Mouse (Mus musculus) kidney, adult 2 months (tissue): Measurements from ENCODE around the gene Gpr1. TPM values are rescaled to one million over a fixed set of nuclear protein-coding genes. Genes with fewer than 3 reads are reported as not detected.

Experiments
- DNase-seq: peaks from one replicate; pipeline ENCODE4 v3.0.0; 2021
- H3K27ac ChIP-seq: fragments of 200-500 bp; 2 replicates; pipeline ENCODE4 v1.5.1; 2012; ENCODE audit warnings: low read depth, low read length, control low read depth, inconsistent platforms; ENCODE audit not compliant: insufficient read depth
- H3K27me3 ChIP-seq: fragments of 200-500 bp; replicated peaks from 2 replicates; pipeline ENCODE4 v1.6.1; 2012; ENCODE audit warnings: mild to moderate bottlenecking, moderate library complexity, low read length, inconsistent platforms; ENCODE audit not compliant: control insufficient read depth, insufficient read depth
- H3K36me3 ChIP-seq: fragments of 200-500 bp; 2 replicates; pipeline ENCODE4 v1.6.1; 2012; ENCODE audit warnings: mild to moderate bottlenecking, moderate library complexity, low read length, inconsistent platforms; ENCODE audit not compliant: control insufficient read depth, insufficient read depth
- H3K4me1 ChIP-seq: fragments of 200-500 bp; 2 replicates; pipeline ENCODE4 v1.6.1; 2011; ENCODE audit warnings: low read length; ENCODE audit not compliant: control insufficient read depth, insufficient read depth
- H3K4me3 ChIP-seq: fragments of 200-500 bp; 2 replicates; pipeline ENCODE4 v1.5.1; 2011; ENCODE audit warnings: mild to moderate bottlenecking, low read depth, low read length, control low read depth; ENCODE audit not compliant: insufficient read depth
- CTCF ChIP-seq: fragments of 200-500 bp; conservative IDR thresholded peaks from 2 replicates; pipeline ENCODE4 v1.5.1; 2011; ENCODE audit warnings: low read depth, mild to moderate bottlenecking, control low read depth, low read length, moderate library complexity, mixed read lengths; ENCODE audit not compliant: insufficient read depth, insufficient read length
- POLR2A ChIP-seq: fragments of 200-500 bp; IDR thresholded peaks from one replicate; pipeline ENCODE4 v1.6.1; 2011; ENCODE audit warnings: low read depth, low read length, control low read depth
- WGBS: fragments of 180-500 bp; shearing (Covaris S2); methylation state at CpG from one replicate; pipeline ENCODE4 v1.1.7; 2018; 5-methylcytosine and 5-hydroxymethylcytosine counted together
- polyA plus RNA-seq: library from polyadenylated mRNA; depleted of rRNA; stranded (reverse); fragments of >200 nt; gene quantifications from 2 replicates; pipeline ENCODE4 v1.2.3, GENCODE M21; 2012

Gpr1 gene
- polyA plus RNA-seq, 1 experiment = 0.06 TPM

DNA sequence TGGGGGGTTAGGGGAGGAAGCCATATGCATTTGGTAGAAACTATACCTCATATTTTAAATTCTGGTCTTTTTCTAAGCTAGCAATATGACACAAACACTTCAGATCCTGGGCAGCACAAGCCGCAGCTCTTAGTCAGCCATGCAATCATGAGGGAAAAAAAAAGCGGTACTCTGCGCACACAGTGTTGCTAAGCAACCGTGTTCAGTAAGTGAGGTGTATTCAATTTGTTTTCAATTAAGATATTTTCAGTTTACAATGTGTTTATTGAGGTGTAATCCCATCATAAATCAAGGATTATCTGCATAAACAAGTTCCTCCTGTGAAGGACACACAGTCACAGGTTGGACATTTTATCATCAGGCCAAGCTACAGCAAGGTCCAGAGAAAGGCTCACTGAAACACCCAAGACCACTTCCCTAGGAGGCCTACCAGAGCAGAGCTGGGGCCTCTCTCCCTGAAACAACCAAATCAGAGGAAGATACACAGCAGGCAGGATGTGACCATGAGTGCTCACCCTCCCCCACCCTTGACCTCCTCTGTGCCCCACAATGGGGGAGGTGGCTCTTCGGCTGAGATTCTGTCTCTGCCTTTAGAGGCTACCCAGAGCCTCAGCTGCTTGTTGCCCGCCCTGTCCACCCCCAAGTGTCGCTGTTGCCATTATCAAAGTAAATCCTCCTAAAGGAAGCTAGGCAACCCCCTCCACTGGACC is 10.2 kb downstream of the Gpr1 start:
- DNase-seq = peak; percentile 16

DNA sequence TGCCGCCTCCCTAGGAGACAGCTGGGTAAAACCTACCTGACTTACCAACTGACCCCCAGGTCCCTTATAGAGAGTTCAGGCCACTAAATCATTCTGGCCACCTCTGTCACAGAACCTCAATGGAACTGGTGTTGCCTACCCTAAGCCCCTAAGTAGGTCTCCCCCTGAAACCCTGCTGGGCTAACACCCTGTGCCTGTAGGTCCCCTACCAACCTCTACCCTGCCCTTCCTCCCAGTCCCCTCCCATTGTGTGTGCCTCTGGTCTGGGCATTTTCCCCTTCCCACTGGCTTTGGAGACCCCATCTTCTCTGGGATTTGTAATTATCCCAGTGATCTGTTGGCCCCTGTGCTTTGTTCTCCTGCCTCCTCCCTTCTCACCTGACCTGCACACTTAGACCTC is 10.9 kb downstream of the Gpr1 start:
- 95% methylated on average over 1 of the region's 1 CpGs for WGBS
- H3K27me3 ChIP-seq = no peaks in the 10 kb centered on the region
- TF ChIP-seq POLR2A (no peak), CTCF (no peak)
- no peaks in the 10 kb centered on the region for H3K36me3 ChIP-seq
- no peak overlapping the region for H3K27ac ChIP-seq
- H3K4me3 ChIP-seq = no peak overlapping the region
- no peaks in the 10 kb centered on the region for H3K4me1 ChIP-seq
- DNase-seq = no peak

More for the DNA sequence above, 10.2 kb downstream of the Gpr1 start:
- no peaks in the 10 kb centered on the region for H3K36me3 ChIP-seq
- WGBS = 31% methylated on average over 7 of the region's 7 CpGs
- no peak overlapping the region for H3K27ac ChIP-seq
- no peak for TF ChIP-seq POLR2A
- no peak overlapping the region for H3K4me3 ChIP-seq
- H3K4me1 ChIP-seq = no peaks in the 10 kb centered on the region
- H3K27me3 ChIP-seq = no peaks in the 10 kb centered on the region

DNA sequence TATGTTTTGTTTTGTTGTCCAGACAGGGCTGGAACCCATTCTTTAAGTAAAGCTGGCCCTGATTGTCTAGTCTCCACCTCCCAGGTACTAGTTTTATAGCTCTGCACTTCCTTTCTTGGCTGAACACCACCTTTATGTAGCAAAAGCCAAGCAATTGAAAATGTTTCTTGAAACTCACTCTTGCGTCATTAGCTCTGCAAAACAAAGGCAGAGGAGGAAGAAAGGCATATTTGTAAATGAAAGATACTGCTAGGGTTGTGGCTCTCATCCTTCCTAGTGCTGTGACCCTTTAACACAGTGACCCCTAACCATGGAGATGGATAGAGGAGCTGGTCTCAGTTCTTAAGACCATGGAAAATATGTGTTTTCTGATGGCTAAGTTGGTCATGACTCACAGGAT is 12.7 kb downstream of the Gpr1 start:
- WGBS = 65% methylated on average over 1 of the region's 1 CpGs
- Histone ChIP-seq H3K27ac (no peak overlapping the region), H3K27me3 (no peaks in the 10 kb centered on the region), H3K36me3 (no peaks in the 10 kb centered on the region), H3K4me1 (no peaks in the 10 kb centered on the region), H3K4me3 (no peak overlapping the region)
- no peak for DNase-seq
- TF ChIP-seq CTCF (no peak), POLR2A (no peak)

GRCm38 (mm10) chr1:63200322-63200721 is 14.0 kb downstream of the Gpr1 start:
- TF ChIP-seq POLR2A (no peak), CTCF (no peak)
- H3K27ac ChIP-seq = no peak overlapping the region
- no peak for DNase-seq
- no peak overlapping the region for H3K4me3 ChIP-seq
- no peaks in the 10 kb centered on the region for H3K27me3 ChIP-seq
- no peaks in the 10 kb centered on the region for H3K4me1 ChIP-seq
- whole genome bisulfite sequencing = 96% methylated on average over 18 of the region's 18 CpGs
- no peaks in the 10 kb centered on the region for H3K36me3 ChIP-seq

DNA sequence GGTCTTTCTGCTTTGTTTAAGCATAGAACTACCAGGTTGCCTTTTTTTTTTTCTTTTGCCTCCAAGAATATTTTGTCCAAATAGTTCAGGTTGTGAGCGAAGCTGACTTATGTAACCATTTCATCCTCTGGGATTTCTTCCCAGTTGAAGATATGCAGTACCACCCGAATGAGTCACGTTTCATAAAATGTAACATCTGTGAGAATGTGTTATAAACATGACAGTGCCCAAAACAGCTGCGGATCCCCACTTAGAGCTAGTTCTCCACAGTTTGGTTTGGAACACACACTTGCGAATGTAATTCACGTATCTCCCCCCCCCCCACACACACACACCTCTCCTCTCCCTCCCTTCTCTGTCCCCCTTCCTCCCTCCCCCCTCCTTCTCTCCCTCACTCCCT is 15.0 kb downstream of the Gpr1 start:
- 92% methylated on average over 6 of the region's 6 CpGs for WGBS
- Histone ChIP-seq H3K27ac (no peak overlapping the region), H3K4me3 (no peak overlapping the region), H3K27me3 (no peaks in the 10 kb centered on the region), H3K36me3 (no peaks in the 10 kb centered on the region), H3K4me1 (no peaks in the 10 kb centered on the region)
- no peak for TF ChIP-seq POLR2A
- no peak for TF ChIP-seq CTCF
- no peak for DNase-seq

DNA sequence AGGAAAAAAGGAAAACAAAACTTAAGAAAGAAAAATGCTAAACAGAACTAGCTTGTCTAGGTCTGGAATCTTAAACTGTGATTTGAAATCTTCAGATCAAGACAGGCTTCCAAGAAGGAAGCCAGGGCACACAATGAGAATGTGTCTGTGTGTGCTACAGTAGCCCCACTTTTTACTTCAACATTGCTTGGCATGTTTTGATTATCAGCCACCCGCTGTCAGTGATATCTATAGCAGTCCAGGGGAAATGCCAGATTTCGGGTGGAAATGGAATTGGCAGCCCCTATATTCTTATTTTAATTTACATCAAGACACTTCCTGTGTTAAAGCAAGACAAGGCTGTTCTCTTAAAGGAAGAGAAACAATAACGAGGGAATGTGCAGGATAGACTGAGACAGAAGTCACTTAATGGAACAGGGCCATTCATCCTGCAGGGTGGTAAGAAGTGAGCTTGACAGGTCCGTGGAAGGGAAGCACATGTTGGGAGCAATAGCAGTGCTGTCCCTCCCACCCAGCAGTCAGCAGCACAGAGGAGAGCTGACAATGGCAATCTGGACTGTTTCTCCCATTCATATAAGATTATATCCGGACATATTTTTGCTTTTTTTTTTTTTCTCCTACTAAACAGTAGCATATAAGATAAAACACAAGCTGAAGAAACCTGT is 18.4 kb downstream of the Gpr1 start:
- Histone ChIP-seq H3K27me3 (no peaks in the 10 kb centered on the region), H3K4me1 (no peaks in the 10 kb centered on the region), H3K27ac (no peak overlapping the region), H3K36me3 (no peaks in the 10 kb centered on the region), H3K4me3 (no peak overlapping the region)
- 47% methylated on average over 5 of the region's 5 CpGs for WGBS
- TF ChIP-seq CTCF (no peak), POLR2A (no peak)
- DNase-seq = no peak

DNA sequence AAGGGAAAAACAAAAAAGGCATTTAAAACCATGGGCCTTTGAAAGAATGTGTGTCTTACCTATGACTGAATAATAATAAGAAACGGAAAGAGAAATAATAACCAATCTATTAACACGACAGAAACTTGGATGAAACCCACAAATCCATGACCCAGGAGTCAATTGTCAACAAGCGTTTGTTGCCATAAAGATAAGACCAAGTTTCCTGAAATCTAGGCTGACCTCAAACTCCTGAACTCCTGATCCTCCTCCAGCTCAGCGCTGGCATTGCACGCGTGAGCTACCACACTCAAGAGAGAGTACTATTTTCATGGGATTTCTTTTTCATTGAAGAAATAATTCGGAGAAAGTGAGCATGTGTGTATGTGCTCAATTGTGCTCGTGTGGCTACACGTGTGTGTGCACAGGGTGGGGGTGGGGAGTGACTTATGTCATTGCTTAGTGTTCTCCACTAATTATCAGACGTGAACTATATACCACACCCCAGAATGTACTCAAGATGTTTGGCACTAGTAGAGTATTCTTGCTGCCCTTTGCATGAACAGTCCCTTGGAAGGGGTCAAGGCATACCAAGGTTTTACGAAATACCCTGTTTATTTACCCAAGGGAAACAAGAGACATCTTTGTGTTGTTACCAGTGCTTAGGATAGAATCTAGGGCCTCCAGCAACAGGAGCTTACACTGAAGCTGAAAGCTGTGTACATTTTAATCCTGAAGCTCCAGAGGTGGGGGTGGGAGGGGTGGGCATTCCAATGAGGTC is 21.9 kb downstream of the Gpr1 start:
- Histone ChIP-seq H3K36me3 (no peaks in the 10 kb centered on the region), H3K27me3 (no peaks in the 10 kb centered on the region), H3K4me1 (no peaks in the 10 kb centered on the region), H3K27ac (no peak overlapping the region), H3K4me3 (no peak overlapping the region)
- TF ChIP-seq CTCF = no peak
- peak; percentile 43 for DNase-seq
- WGBS = 59% methylated on average over 11 of the region's 11 CpGs
